Mouse (Mus musculus) limb, embryonic 14.5 days (tissue): Measurements from ENCODE around the gene Pgpep1. TPM values are rescaled to one million over a fixed set of nuclear protein-coding genes. Genes with fewer than 3 reads are reported as not detected.
A peak's percentile ranks its signal among the peaks of the same experiment; 100 is the strongest.

Experiments used
- ATAC-seq: fragments of 200-750 bp; cut with Nextera tagmentation; 2 replicates; pipeline ENCODE4 v1.8.0; 2017; ENCODE audit warnings: low read depth, moderate number of reproducible peaks, moderate TSS enrichment; ENCODE audit not compliant: low FRiP score
- DNase-seq: peaks from one replicate; pipeline ENCODE4 v3.0.0-alpha.2; 2015; ENCODE audit warnings: low spot score
- H3K27ac ChIP-seq: fragments of 300-500 bp; sonication (generic); replicated peaks from 2 replicates; pipeline ENCODE4 v1.5.1; 2014; ENCODE audit warnings: low read depth, mild to moderate bottlenecking, low read length, moderate library complexity, mixed read lengths
- H3K27me3 ChIP-seq: fragments of 300-500 bp; sonication (generic); 2 replicates; pipeline ENCODE4 v1.6.1; 2014; ENCODE audit warnings: low read length, mixed read lengths; ENCODE audit not compliant: control insufficient read depth, insufficient read depth
- H3K36me3 ChIP-seq: fragments of 300-500 bp; sonication (generic); 2 replicates; pipeline ENCODE4 v1.6.1; 2014; ENCODE audit warnings: mild to moderate bottlenecking, low read length, moderate library complexity, mixed read lengths; ENCODE audit not compliant: control insufficient read depth, insufficient read depth
- H3K4me1 ChIP-seq: fragments of 300-500 bp; sonication (generic); 2 replicates; pipeline ENCODE4 v1.6.1; 2014; ENCODE audit warnings: antibody characterized with exemption, low read length, mixed read lengths; ENCODE audit not compliant: control insufficient read depth, insufficient read depth
- H3K4me2 ChIP-seq: fragments of 300-500 bp; sonication (generic); replicated peaks from 2 replicates; pipeline ENCODE4 v1.6.1; 2014; ENCODE audit warnings: low read depth, mild to moderate bottlenecking, low read length, moderate library complexity; ENCODE audit not compliant: severe bottlenecking
- H3K4me3 ChIP-seq: fragments of 300-500 bp; sonication (generic); replicated peaks from 2 replicates; pipeline ENCODE4 v1.5.1; 2014; ENCODE audit warnings: low read length
- H3K9ac ChIP-seq: fragments of 300-500 bp; sonication (generic); 2 replicates; pipeline ENCODE4 v1.6.1; 2014; ENCODE audit warnings: mild to moderate bottlenecking, low read depth, low read length, moderate library complexity; ENCODE audit not compliant: severe bottlenecking
- H3K9me3 ChIP-seq: fragments of 300-500 bp; sonication (generic); 2 replicates; pipeline ENCODE4 v1.6.1; 2016; ENCODE audit warnings: low read length; ENCODE audit not compliant: control insufficient read depth
- POLR2A ChIP-seq: fragments of 200-500 bp; IDR thresholded peaks from 2 replicates; pipeline ENCODE4 v1.8.0; 2012; ENCODE audit warnings: inconsistent platforms, mild to moderate bottlenecking, moderate library complexity, borderline replicate concordance; ENCODE audit not compliant: insufficient read depth, insufficient read length; ENCODE audit errors: extremely low read depth
- WGBS: fragments of 180-500 bp; shearing (Covaris S2); extraction: QIAGEN DNeasy Blood & Tissue Kit; methylation state at CpG from one replicate; pipeline ENCODE4 v1.1.7; 2014; 5-methylcytosine and 5-hydroxymethylcytosine counted together
- polyA plus RNA-seq, 2 experiments: library from polyadenylated mRNA; depleted of rRNA in 1 of 2; stranded (reverse) in 1 of 2; unstranded in 1 of 2; fragments of >200 nt; fragmentation: Nextera tagmentation in 1 of 2; extraction: Ambion mirVana in 1 of 2; gene quantifications; 2 replicates each; pipeline versions ENCODE4 v1.2.1 to v1.2.3; 2012 to 2014

The Pgpep1 gene
- polyA plus RNA-seq, 2 experiments: 47.6 to 64.1 TPM

DNA sequence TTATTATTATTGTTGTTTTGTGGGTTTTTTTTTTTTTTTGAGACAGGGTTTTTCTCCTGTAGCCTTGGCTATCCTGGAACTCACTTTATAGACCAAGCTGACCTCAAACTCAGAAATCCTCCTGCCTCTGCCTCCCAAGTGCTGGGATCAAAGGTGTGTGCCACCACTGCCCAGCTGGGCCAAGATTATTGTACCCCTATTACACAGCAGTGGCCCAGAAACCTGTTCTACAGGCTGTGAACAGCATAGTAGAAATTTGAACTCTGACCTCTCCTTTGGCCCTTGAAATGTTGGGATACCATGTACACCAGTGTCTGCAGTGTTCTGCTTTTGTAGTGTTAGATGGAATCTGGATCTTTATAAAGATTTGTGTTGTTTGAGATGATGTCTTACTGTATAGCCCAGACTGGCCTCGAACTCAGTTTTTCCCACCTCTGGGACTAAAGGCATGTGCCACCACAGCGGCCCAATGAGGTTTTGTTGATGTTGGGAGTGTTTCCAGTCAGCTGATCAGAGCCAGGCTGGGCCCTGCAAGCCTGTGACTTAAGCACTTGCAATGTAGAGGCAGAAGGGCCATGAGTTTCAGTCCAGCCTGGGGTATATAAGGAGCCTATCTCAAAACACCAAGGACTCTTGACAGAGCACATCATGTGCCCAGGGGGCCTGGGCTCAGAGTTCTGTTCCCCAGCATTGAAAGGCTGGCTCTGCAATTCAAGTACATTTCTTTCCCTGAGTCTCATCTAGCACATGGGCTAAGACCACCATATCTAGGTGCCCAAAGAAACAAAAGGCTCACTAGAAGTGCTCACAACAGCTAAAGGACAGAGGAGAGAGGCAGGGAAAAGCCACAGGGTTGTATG is 42.0 kb upstream of the Pgpep1 start:
- Histone ChIP-seq H3K27me3 (no peaks in the 10 kb centered on the region), H3K27ac (no peak overlapping the region), H3K9ac (no peak overlapping the region), H3K4me2 (no peak overlapping the region), H3K4me1 (peaks cover 15% of the 10 kb centered on the region), H3K9me3 (no peaks in the 10 kb centered on the region), H3K4me3 (no peak overlapping the region), H3K36me3 (peaks cover 15% of the 10 kb centered on the region)
- 74% methylated on average over 2 of the region's 2 CpGs for WGBS
- no peak for ATAC-seq
- no peak for TF ChIP-seq POLR2A
- DNase-seq: no peak

DNA sequence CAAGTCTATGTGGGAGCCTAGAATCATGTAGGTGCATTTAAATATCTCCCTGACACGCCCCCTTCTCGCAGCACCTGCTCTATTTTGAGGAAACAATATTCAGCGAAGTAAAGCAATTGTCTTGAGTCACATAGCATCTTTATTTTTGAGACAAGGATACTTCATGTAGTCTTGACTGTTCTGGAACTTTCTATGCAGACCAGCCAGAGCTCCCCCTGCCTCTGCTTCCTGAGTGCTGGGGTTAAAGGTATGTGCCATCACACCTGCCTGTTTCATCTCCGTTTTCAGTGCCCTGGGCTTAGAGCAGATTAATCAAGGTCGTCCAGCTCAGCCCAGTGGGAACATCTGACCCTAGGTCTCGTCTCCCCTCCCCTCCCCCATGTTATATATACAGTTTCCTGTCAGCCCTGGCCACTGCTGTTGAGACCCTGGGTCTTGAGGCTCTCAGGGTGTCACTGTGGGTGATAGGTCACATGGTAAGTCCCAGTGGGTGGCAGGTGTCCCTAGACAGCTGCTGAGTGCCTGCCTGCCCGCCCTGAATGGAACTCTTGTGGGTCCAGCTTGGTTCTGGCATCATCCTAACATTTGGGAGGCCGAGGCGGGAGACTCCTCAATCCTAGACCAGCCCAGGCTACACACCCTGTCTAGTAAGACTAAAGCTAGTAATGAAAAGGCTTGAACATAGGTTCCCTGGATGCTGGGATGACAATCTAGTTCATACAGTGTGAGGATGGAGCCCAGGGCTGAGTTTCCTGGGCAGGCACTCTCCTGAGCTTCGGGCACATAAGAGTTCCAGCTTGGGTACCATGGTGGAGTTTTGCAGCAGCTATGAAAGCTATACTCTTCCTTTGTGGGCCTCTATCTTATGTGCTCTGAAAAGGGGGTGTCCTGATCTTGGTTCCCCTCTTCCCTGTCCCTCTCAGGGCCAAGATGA is 41.1 kb upstream of the Pgpep1 start:
- WGBS: 56% methylated on average over 10 of the region's 10 CpGs
- Histone ChIP-seq H3K4me1 (peaks cover 24% of the 10 kb centered on the region), H3K9me3 (no peaks in the 10 kb centered on the region), H3K4me3 (peak overlapping the region; percentile 98), H3K4me2 (peak overlapping the region; percentile 53), H3K27me3 (no peaks in the 10 kb centered on the region), H3K9ac (peak overlapping the region; percentile 99), H3K36me3 (peaks cover 15% of the 10 kb centered on the region), H3K27ac (peak overlapping the region; percentile 94; the same call in 1 of the 2 replicates)
- no peak for DNase-seq
- TF ChIP-seq POLR2A: no peak
- no peak for ATAC-seq

DNA sequence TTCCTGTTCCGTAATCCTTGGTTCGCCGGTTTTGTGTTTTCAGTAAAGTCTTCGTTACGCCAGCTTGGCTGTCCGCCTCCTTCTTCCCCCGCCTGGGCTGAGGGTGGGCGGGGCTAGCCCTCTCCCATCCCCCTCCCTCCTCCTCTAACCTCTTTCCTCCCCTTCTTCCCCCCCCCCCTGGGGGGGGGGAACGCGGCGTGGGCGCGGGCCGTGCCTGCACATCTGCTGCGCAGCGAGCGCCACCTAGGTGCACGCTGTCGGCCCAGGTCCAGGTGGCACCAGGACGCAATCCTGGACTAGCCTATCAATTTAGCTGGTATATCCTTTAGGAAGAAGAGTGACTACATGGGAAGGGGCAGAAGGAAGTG is 40.4 kb upstream of the Pgpep1 start:
- Histone ChIP-seq H3K9me3 (no peaks in the 10 kb centered on the region), H3K36me3 (peaks cover 15% of the 10 kb centered on the region), H3K9ac (peak overlapping the region; percentile 99), H3K27me3 (no peaks in the 10 kb centered on the region), H3K27ac (peak overlapping the region; percentile 94), H3K4me3 (peak overlapping the region; percentile 98), H3K4me2 (peak overlapping the region; percentile 53), H3K4me1 (peaks cover 32% of the 10 kb centered on the region)
- no peak for TF ChIP-seq POLR2A
- ATAC-seq (peak; percentile 7; the same call in 1 of the 2 replicates), DNase-seq (peak; percentile 96)
- WGBS: 0% methylated on average over 20 of the region's 20 CpGs

DNA sequence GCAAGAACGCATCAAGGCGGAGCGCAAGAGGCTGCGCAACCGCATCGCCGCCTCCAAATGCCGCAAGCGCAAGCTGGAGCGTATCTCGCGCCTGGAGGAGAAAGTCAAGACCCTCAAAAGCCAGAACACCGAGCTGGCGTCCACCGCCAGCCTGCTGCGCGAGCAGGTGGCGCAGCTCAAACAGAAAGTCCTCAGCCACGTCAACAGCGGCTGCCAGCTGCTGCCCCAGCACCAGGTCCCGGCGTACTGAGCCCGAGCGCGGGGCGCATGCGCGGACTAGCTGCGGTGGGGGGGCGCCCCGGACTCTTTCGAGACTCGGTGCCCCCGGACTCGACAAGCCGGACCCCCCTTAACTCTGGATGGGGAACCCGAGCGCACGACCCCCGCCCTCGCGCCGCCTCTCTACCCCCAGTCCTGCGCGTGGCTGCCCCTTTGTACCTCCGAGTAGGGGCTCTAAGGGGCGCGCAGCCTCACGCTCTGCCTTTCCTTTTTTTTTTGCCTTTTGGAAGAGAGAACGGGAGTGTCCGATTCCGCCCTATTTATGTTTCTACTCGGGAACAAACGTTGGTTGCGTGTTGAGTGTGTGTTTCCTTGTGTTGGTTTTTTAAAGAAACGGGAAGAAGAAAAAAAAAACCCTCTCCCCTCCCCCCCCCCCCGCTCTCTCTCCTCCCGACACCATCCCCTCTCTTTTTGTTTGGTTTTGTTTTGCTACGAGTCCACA is 39.8 kb upstream of the Pgpep1 start:
- under 1% methylated on average over 58 of the region's 59 CpGs for WGBS
- peak overlapping the region; percentile 98 for H3K4me3 ChIP-seq
- H3K4me2 ChIP-seq: peak overlapping the region; percentile 53
- DNase-seq: peak; percentile 75
- peak overlapping the region; percentile 94 for H3K27ac ChIP-seq
- peak; percentile 73; the same call in 1 of the 2 replicates for TF ChIP-seq POLR2A
- H3K27me3 ChIP-seq: no peaks in the 10 kb centered on the region
- peaks cover 37% of the 10 kb centered on the region for H3K4me1 ChIP-seq
- peak overlapping the region; percentile 99 for H3K9ac ChIP-seq
- no peaks in the 10 kb centered on the region for H3K9me3 ChIP-seq
- ATAC-seq: no peak
- peaks cover 15% of the 10 kb centered on the region for H3K36me3 ChIP-seq
